Mouse (Mus musculus): ENCODE data around the gene Mogs.

The Mogs gene

DNA sequence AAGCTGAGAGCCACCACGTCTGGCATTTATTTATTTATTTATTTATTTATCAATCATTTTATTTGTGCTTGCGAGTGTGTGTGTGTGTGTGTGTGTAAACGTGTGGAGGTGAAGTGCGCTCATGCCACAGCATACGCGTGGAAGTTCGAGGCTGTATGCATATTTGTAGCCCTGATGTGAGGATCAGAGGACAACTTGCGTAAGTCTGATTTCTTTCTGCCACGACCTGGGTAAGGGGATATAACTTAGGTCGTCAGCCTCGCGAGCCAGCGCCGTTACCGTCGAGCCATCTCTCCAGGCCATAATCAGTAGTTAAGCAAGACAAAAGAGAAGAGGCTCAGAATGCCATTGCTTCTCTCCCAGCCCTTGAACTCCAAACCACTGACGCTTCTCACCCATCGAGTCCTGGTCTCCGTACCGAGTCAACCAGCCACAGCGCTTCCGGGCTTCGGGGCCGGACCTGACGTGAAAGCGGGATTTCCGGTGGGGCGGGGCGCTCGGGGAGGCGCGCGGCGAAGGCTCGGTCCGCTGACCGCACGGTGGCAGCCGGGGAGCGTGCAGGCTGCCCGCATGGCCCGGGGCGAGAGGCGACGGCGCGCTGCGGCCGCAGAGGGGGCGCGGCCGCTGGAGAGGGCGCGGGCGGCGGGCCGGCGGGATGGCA is at the start of gene Mogs:
Gene Mogs (plus strand): TSS at position 486 of the 661 bp plus-strand sequence.
- peak; percentile 94 to 95 for DNase-seq (ENCODE audit: low spot score in 2 of 2)

DNA sequence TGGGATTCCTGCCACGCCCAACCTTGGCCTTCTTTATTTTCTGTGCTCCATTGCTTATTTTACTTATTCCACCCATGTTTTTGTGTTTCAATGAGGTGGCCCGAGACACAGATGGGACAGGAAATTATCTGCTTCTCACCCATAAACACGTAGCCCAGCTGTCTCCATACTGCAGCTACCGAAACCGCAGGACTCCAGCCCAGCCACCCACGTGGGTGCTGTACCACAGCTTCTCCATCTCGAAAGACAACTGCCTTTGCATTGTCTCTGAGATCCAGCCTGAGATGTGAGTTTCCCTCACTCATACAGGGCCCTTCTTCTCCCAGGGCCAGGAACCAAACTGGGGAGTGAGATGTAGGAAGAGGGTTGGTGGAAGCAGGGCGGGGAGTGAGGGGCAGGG is 49.3 kb upstream of the Mogs start:
- DNase-seq (ENCODE audit: low spot score in 2 of 2) = no peak

DNA sequence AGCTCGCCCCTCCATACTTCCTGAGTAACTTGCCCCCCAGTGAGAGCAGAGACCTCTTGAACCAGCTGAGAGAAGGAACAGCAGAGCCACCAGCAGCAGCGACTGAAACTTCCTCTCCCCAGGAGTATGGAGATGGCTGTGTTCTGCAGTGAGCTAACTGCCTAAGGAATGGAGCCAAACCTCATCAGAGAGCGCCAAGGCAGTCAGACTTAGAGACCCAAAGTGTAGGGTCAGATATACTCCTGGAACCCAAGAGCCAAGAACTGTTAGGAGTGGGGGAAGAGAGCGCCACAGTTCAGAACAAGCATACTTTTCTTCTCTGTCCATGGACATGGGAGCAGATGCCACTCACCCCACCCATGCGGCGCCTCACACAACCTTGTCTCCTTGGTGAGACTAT is 48.9 kb upstream of the Mogs start:
- no peak for DNase-seq (ENCODE audit: low spot score in 2 of 2)

DNA sequence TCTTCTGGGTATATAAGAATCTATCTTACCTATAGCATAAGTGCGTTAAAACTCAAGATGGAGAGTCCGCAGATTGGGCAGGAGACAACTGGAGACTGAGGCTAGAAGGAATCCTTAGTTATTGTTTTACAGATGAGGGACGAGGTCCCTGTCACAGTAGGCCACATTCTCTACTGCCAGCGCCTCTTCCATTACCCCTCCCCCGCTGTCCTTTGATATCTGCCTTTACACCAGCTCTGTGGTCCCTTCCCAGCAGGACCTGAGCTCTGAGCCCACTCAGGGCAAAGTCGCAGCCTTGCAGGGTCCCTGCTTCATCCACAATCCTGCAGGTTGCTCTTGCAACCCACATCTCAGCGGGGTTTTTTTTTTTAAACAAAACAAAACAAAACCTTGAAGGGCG is 47.1 kb upstream of the Mogs start:
- no peak for DNase-seq (ENCODE audit: low spot score in 2 of 2)

DNA sequence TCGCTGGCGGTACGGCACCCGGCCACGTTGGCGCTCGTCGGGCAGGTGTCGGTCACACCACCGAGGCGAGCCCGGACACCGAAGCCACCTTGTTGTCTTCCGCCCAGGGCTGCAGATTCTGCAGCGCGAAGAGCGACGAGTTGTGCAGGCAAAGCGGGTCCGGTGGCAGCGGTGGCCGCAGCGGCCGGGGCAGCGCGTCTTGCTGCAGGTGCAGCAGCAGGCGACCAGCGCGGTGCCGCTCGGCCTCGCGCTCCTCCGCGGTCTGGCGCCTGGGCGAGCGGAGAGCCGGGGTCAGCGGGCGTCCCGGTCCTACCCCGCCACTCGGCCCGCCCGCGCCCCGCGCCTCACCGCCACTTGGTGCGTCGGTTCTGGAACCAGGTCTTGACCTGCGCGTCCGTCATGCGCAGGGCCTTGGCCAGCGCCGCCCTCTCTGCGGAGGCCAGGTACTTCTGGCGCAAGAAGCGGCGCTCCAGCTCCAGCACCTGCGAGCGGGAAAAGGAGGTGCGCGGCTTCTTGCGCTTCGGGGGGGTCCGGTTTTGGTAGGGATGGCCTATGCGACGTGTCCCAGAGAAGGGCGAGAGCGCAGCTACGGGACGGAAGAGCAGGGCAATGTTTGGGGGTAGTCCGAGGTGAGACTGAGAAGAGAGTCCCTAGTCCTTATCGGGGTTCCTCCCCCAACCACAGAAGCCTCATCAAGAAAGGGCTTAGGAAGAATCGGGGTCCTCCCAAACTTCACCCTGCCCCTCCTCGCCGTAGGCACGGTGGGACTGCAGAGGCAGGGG is 46.4 kb upstream of the Mogs start:
- no peak for DNase-seq (ENCODE audit: low spot score in 2 of 2)

DNA sequence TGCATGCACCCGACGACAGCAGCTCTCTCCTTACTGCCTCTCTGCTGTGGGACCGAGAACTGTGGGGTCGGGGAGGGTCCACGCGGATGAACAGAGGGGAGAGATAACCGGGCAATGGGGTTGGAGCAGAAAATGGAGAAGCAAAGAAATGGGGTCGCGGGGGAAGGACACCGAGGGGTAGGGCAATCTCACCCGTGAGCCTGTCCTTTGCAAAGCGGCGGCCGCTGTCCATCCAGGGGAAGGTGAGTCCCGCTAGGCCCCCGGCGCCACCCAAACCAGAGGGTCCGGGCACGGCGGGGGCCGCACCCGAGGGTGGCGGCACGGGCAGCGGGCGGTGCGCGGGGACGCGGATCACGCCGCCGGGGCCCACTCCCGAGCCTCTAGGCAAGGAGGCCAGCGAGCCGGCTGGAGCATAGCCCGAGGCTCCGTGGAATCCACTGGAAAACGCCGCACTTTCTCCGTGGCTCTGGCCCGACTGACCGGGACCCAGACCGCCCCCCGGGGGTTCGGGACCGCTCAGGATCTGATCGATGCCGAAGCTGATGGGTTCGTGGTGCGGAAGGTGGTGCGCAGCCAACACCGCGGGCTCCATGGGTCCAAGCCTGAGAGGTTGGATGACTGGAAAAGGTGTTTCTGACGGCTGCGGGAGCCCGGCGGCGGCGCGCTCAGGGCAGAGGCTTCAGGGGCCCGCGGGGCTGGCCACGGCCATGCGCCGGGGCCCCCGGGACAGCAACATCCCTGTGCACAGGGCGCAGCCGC is 45.6 kb upstream of the Mogs start:
- no peak for DNase-seq (ENCODE audit: low spot score in 2 of 2)

DNA sequence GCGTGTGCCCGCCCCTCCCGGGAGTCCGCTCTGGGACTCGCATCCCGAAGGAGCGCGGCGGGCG is 45.2 kb upstream of the Mogs start, which contains the start of gene Tlx2:
Gene Tlx2 (minus strand): TSS at position 47 of the 64 bp plus-strand sequence.
- no peak for DNase-seq (ENCODE audit: low spot score in 2 of 2)

DNA sequence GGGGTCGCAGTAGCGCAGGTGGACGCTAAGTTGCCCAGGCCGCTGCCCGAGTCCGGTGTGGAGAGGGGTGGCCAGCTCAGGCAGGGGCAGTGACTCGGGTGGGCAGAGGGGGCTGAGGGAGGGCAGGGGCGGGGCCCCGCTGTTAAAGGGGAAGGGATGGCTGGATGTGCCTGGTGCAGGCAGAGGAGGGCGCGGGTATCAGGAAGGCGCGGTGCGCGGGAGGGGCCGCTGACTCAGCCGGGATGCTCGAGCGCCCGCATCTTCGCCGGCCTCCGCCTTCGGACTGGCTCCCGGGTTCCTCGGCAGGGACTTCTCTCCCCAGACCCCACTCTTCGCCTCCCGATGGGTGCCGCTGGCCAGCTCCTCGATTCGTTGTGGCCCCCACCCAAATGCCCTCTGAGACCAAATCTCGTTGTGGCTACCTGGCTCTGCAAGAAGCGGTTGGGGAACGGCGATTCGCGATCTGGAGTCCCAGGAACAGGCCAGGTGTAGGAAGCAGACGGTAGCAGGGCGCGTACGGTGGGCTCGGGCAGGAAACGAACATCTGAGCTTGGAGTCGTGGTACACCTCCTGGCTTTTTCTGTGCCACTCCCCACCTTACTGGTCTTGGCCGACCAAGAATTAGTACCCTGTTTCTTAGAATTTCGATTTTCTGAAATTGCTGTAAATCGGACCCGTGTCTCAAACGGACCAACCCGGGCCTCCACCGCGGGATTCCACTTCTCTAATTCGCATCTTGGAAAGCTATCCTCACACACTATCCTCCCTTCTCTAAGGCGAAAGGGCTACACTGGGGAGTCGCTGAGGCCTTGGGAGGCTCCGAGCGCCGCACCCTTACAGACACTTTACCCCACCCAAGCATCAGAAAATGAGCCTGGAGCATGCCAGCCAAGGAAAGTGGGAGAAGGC is 44.7 kb upstream of the Mogs start:
- no peak for DNase-seq (ENCODE audit: low spot score in 2 of 2)

DNA sequence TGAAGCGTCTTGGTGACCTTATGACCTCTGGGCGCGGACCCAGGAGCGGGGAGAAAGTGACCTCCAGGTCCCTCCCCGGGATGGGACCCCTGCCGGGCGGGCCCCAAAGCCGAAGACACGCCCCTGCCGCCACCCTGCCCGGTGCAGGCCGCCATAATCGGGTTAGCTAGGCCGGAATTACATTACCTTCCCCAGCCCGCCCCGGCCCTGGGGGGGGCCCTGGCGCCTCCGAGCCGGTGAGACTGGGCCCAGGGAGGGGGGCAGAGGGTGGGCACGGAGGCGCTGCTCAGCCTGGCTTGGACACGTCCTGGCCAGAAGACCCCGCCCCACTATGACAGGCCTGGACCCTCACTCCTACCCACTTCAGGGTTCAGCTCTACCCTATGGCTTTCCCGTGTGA is 44.1 kb upstream of the Mogs start:
- DNase-seq (ENCODE audit: low spot score in 2 of 2) = no peak

DNA sequence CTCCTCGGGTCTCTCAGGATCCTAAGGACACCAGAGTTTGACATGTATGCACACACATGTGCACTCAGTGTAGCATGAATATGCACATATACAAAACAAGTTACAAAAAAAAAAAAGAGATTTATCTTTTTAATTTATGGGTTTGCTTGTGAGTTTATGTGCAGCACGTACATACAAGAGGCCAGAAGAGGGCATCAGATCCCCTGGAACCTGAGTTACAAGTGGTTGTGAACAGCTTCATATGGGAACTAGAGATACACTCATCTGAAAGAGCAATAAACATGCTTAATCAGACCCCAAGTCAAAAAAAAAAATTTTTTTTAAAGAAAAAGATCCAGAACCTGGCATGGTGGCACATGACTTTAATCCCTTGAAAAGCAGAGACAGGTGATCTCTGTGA is 40.3 kb upstream of the Mogs start:
- DNase-seq (ENCODE audit: low spot score in 2 of 2) = no peak

DNA sequence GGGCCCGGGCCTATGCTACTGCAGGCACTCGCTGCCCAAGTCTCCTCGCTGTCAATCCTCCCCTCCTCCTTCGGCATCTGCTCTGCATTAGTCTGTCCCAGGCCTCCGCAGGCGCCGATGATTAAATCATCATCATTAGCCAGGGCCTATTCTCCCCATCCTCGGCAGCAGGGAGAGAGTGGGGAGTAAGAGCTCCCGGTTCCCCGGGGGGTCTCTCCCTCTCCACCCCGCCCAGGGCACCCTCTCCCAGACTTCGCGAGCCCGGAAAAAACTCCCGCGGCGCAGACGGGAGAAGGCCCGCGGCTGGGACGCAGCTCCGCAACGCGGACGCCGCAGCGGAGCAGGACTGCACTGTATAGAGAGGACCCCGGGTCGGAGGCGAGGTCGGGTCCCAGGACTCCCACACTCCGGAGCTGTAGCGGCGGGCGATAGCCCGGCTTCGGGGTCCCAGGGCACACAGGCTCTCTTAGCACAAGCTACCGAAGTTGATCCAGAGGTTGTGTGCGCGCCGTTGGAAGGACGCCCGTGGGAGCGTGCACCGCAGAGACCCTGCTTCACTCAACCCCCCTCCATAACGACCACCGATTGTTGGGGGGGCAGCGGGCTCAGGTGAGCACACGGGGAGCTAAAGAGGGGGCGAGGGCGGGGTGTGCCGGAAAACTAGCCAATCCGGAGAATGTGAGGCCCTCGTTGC is 37.5 kb upstream of the Mogs start, which contains the start of gene Pcgf1:
Gene Pcgf1 (plus strand): TSS at position 240 of the 694 bp plus-strand sequence.
- no peak for DNase-seq (ENCODE audit: low spot score in 2 of 2)

DNA sequence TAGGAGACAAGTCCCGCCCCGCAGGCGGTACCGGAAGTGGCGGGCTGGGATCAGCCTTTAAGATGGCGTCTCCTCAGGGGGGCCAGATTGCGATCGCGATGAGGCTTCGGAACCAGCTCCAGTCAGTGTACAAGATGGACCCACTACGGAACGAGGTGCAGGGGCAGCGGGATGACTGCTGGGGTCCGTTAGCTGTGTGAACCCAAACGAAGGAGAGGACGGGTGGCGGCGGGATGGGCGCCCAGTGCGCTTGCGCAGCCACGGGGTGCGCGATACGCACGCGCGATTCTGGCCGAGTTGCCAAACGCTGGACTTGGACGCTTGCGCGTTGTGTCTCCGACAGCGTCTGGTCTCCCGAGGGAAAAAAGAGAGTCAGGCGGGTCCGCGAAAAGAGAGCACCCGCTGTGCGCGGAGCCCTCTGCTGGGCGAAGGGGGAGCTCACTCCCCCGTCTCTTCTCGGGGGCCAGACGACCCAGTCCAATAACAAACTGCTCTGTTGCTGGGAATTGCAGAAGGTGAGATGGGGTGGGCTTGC is 36.9 kb upstream of the Mogs start:
- peak; percentile 98 to 100 for DNase-seq (ENCODE audit: low spot score in 2 of 2)

DNA sequence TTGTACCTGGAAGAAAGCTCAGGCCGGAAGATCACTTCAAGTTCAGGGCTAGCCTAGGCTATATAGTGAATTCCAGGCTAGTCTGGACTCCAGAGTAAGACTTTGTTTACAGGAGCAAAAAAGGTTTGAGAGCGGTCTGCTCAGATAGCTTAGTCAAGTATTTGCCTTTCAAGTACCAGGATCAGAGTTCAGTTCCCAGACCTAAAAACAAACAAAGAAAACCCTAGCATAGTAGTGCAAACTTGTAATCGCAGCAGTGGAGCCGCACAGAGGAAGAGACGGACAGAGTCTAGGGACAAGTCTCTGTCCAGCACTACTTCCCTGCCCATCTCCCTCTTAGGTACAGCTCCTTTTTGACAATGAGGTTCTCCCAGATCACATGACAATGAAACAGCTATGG is 35.1 kb upstream of the Mogs start:
- no peak for DNase-seq (ENCODE audit: low spot score in 2 of 2)

DNA sequence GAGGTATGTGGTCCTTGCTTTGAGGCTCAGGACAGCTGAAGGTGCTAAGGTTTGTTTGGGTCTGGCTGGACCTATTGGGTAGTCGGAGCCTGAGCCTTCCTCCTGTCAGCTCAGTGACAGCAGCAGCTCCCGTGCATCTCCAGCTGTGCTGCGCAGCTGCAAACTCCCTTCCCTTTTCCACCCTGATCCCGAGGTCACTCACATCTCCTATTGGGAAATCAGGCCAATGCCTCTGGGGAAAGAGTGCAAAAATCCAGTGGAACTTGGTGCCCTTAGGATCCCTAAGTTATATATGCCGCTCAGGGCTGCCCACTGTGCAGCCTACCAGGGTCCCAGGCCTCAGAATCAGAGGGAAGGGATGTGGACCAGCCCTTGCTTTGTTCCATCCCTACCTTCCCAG is 31.8 kb upstream of the Mogs start:
- no peak for DNase-seq (ENCODE audit: low spot score in 2 of 2)

DNA sequence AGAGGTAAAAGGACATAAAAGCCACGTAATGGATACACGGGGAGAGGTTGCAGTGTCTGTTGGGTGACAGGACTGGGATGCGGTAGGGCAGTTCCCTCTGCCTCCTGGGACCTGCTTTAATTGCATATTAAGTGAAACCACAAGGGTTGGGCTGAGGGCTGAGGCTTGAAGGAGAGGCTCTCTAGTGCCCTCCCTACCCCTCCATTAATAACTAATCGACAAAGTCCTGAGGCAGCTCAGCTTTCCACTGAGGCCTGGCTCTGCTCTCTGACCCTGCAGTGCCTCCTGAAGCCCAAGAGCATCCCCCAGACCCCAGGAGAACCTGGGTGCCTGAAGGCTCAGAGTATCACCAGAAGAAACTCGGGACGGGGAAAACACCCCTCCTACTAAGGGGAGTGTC is 30.8 kb upstream of the Mogs start:
- DNase-seq (ENCODE audit: low spot score in 2 of 2) = no peak

DNA sequence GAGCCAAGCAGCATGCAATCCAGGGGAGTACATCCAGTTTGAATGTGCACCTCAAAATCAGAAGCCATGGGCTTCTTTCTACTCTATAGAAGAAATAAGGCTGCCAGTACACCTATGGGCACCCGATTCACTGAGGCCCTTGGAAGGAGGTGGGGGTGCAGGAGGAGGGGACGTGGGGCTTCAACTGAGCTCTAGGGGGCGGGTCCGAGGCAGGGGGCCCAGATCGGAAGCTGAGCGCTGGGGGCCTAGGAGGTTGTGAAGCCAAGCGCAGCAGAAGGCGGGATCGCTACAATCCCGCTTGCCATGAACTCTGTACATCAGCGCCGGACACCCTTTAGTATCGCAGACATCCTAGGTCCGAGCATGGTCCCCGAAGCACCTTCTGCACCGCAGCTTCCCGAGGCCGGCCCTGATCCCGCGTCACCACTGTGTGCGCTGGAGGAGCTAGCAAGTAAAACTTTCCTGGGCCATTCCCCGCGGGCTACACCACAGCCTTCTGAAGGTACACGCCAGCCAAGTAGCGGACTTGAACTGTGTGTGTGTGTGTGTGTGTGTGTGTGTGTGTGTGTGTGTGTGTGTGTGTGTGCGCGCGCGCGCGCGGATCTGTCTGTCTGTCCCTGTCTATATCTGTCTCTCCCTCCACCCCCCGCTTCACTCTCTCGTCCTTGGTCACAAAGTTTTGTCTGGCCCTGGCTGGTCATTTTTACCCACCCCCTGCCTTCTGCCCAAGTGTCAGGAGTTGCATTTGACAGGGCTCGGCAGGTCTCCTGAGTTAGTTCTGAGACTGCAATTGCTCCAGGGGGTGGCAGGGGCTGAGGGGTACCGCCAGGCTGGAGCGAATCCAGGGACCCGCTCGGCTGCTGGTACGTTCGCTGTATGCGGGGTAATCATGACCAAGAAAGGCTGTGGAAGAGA is 28.9 kb upstream of the Mogs start, which contains the start of gene Lbx2:
Gene Lbx2 (plus strand): TSS at position 247 of the 915 bp plus-strand sequence.
- no peak for DNase-seq (ENCODE audit: low spot score in 2 of 2)

DNA sequence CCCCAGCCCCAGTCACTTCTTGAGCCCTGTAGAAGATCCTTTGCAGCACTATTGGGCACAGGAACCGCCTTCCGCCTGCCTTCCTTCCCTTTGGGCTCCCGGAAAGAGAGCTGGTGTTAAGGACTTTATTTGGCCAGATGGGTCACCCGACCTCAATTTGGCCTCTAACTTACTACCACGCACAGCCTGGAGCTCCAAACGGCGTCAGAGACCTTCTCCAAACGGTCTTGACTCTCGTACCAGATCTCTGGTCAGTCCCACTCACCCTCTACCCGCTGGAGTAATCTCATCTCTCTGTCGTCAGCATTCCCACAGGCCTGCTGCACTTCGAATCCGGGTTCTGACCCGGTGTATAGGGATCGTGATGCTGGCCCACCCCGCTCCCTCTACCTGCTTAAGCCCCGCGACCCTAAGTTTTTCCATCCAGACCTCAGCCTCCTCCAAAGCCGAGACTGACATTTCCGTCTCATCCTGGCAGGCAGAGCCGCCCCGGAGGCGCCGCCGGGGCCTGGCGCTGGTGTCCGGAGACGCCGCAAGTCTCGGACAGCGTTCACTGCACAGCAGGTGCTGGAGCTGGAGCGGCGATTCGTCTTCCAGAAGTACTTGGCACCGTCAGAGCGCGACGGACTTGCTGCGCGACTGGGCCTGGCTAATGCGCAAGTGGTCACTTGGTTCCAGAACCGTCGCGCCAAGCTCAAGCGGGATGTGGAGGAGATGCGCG is 27.9 kb upstream of the Mogs start:
- DNase-seq (ENCODE audit: low spot score in 2 of 2) = no peak

DNA sequence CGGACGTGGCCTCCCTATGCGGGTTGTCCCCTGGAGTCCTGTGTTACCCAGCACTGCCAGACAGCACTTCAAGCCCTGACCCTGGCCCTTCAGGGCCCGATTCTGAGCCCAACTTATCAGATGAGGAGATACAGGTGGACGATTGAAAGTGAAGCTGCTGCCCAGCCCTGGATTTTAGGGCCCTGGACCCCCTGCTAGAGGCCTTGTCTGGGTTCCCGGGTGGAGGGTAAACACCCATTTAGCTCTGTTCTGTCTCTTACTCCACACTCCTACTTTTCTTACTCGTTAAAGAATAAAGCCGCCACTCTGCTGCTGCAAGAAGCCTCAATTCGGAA is 27.4 kb upstream of the Mogs start:
- no peak for DNase-seq (ENCODE audit: low spot score in 2 of 2)

DNA sequence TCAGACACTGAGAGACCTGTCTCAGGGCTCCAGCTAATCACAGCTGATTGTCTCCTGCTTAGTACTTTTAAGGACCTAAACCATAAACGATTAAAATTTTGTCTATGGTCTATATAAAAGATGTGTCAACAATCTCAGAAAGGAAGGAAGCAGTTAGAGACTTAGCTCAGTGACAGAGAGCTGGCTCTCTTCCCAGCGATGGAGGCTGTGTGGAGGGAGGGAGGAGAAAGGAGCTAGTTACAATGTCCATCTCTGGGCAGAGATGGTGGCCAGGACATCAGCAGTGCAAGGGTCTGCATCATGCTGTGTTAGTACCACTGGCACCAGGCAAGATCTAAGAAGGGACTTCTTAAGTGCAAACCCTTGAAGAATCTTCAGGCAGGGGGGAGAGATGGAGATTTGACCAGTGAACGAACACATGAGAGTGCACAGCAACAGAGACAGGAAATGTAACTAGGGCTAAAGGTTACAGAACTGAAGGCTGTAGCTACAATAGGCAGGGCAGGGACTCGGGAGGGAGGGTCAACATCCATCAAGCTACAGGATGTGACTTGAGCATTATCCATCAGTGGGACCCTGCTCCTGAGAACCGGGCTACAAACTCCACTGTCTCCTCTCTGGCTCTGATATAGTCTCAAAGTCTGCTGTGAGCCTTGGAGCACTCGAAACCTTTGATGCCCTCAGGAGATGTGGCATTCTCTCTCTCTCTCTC is 22.7 kb upstream of the Mogs start:
- DNase-seq (ENCODE audit: low spot score in 2 of 2) = no peak
